Mouse (Mus musculus) layer of hippocampus, adult 2 months (tissue): Measurements from ENCODE around the gene Obox3. TPM values are rescaled to one million over a fixed set of nuclear protein-coding genes. Genes with fewer than 3 reads are reported as not detected.
"Not testable (repeated sequence)": the region's sequence is repeated elsewhere in the genome, so short reads cannot be mapped to it uniquely, and the experiment has no call there.

Source experiments
- DNase-seq, 2 experiments: peaks; one replicate each; pipeline ENCODE4 v3.0.0; 2022; ENCODE audit warnings: low spot score in 2 of 2
- H3K27ac ChIP-seq: fragments of 200-600 bp; 2 replicates; pipeline ENCODE4 v1.8.1; 2022
- H3K4me3 ChIP-seq: fragments of 200-600 bp; 2 replicates; pipeline ENCODE4 v1.8.1; 2022; ENCODE audit warnings: mild to moderate bottlenecking
- long read RNA-seq, 2 experiments: library from polyadenylated mRNA; stranded (forward); transcript quantifications; one replicate each; pipeline ENCODE4 v2.0.0; 2021; ENCODE audit warnings: borderline mapping rate in 2 of 2
- total RNA-seq, 2 experiments: library from RNA; stranded (reverse); gene quantifications; 2 replicates each; pipeline ENCODE4 v1.2.3; 2021

The Obox3 gene
- total RNA-seq: not detected
- long read RNA-seq, experiment 1: 0 reads
- long read RNA-seq, experiment 2, partial matches to known transcripts: 0 of 1 reads
- long read RNA-seq, experiment 2, other reads (novel, unspliced or antisense): 1 of 1 reads

DNA sequence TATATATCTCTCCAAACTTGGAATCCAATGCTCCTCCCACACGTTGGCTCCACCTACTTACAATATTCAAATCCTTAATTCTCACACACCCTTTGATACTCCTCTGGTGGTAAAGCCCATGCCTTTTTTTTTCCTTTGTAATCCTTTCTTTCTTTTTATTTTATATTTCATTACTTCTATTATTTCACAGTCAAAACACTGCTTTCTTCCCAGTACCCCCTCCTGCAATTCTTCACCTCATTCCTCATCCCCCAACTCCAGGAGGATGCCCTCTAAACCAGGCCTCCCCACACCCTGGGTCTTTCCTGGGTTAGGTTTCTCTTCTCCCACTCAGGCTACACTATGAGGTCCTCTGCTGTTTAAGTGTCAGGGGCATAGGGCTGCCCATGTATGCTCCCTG is at the start of gene Obox3:
Gene Obox3, minus strand, starts transcription at position 101 of the 400 bp plus-strand sequence.
- H3K27ac ChIP-seq, DNase-seq, H3K4me3 ChIP-seq: not testable (repeated sequence)

DNA sequence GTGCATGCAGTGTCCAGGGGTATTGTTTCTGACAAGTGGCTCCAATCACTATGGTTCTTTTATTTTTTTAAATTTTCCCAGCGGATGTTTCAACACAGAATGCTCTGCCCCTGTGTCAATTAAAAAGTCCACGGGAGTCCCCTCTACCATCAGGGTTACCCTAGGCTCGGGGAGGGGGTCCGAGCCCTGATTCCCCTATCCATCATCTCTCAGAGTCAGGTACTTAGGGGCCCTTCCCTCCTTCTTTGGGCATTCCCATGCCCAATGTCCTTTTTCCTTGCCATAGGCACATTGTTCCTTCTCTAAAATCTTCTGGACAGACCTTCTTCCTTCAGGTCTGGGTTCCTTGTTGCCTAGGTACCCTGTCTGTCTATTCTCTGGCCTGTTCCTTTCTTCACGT is 130.3 kb downstream of the Obox3 start:
- H3K27ac ChIP-seq, H3K4me3 ChIP-seq, DNase-seq: not testable (repeated sequence)

Other genes starting within 250 kb of the Obox3 start
- not detected for gene Obox5, start 110.2 kb upstream of the Obox3 start, total RNA-seq
- gene Obox6, start 199.8 kb upstream of the Obox3 start, total RNA-seq: not detected
- gene Crx, start 240.1 kb upstream of the Obox3 start, total RNA-seq: not detected
- gene Crxos, start 242.7 kb upstream of the Obox3 start, total RNA-seq: not detected